Mouse (Mus musculus): ENCODE measurements at regions not wholly inside any gene's neighbourhood (a gene's known extent, or its start where the extent isn't known, plus 50 kb on each side); places are given as distances from the start of the nearest gene placed in this dataset.

DNA sequence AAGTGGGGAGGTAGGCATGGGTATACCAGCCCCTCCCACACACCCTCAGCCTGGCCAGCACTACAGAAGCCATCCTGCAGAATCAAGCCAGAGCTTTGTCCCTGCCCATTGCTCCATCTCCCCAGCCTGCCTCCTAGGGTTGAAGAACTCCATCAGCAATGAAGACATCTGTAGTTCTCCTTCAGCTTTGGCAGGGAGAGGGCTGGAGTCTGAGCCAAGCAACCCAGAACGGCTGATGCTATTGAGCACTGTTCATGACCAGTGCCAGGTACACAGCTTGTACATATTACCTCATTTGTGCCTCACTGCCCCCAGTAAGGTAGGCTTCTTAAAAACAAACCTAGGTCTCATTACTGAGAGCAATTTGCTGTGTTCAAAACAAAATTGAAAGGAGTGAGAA lies 77.4 kb upstream of the Ttc34 start:
- Histone ChIP-seq H3K27ac (no peak overlapping the region), H3K4me3 (no peak overlapping the region)
- no peak for DNase-seq (ENCODE audit: low spot score in 2 of 2)

DNA sequence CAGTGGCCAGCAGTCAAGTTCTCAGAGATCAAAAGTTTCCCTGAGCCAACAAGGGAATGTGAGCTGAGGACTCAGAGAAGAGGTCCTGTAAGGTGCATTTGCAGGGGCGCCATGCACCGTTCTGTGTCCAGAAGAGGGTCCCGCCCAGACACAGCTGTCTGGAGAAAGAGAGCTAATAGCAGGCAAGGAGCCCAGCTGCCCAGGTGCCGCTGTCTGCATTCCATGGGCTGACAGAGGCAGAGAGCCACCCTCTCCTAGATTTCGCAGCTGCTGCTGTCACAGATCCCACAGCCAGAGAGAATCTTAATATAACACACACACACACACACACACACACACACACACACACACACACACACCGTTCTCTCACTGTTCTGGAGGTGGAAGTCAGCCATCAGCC lies 73.0 kb upstream of the Ttc34 start:
- no peak for DNase-seq (ENCODE audit: low spot score in 2 of 2)

More for the DNA sequence above, 77.4 kb upstream of the Ttc34 start:
- no peak for TF ChIP-seq CTCF (conservative IDR thresholded peaks at IDR 0.05)

DNA sequence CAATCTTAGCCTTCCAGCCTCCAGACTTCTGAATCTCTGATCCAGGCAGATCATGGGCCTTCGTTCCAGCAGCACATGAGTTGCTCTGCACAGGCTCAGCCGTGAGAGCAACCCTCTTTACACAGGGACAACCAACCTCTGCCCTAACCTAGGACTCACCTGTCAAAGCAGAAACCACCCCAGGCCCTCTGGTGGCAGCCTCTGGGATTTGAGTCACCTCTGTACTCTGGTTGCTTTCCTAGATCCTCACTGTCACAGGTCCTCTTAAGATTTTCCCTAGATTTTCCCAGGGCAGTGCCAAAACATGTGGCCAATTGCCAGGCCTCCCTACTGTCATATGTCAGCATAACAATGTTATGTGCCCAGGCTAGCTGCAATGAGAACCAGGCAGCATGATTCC lies 71.1 kb upstream of the Ttc34 start:
- peak; percentile 71 for TF ChIP-seq CTCF (conservative IDR thresholded peaks at IDR 0.05)
- DNase-seq (ENCODE audit: low spot score in 2 of 2): no peak
- Histone ChIP-seq H3K4me3 (no peak overlapping the region), H3K27ac (no peak overlapping the region)

More for the DNA sequence above, 73.0 kb upstream of the Ttc34 start:
- Histone ChIP-seq H3K27ac (no peak overlapping the region), H3K4me3 (no peak overlapping the region)
- no peak for TF ChIP-seq CTCF (conservative IDR thresholded peaks at IDR 0.05)

DNA sequence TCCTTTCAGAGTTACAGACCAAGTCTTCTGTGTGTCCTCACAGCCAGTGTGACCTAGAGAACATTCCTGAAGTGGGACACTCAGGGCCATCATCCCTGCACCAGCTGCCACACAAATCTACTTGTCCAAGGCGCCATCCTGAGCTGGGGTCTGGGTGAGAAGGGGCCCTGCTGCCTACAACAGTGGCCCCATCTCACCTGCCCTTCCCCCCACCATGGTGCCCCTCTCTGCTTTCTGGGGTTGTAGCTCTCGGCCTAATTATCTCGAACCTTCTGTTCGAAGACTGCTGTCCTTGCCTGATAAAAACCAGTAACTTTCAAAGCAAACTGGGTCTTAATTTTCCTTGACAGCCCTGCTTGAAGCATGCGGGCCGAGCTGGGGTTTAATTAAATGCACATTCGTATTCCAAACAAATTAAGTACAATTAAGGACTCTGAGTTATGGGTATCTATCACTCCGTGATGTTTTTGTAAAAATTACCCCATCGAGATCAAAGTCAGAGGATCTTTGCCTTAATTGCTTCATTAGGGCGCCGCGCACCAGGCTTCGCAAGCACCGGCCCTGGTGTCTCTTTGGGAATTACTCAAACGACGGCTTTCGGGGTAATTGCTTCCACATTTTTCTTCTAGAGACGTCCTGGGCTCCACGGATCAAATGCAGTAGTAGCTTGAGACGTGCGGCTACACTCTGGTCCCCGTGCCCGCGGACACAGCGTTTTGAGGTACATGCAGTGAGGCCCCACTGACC lies 65.8 kb upstream of the Ttc34 start:
- Histone ChIP-seq H3K4me3 (no peak overlapping the region), H3K27ac (no peak overlapping the region)
- TF ChIP-seq CTCF (conservative IDR thresholded peaks at IDR 0.05): no peak
- no peak for DNase-seq (ENCODE audit: low spot score in 2 of 2)

DNA sequence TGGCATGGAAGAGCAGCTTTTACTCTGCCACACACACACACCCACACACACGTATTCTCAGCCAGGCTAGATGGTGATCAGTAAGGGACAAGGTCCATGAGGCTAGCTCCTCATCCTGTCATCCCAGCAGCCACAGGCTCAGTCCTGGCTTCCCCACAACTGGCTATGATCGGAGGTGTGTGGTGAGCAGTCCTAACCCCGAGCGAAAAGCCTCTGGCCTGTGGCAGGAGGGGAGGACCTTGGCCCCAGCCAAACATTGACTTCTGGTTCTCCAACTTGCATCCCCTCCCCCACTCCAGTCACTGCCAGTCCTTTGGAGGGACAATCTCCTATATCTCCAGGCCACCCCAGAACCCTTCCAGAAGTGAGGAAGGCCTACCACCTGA lies 65.2 kb upstream of the Ttc34 start:
- DNase-seq (ENCODE audit: low spot score in 2 of 2): no peak
- TF ChIP-seq CTCF (conservative IDR thresholded peaks at IDR 0.05): no peak
- Histone ChIP-seq H3K27ac (no peak overlapping the region), H3K4me3 (no peak overlapping the region)

DNA sequence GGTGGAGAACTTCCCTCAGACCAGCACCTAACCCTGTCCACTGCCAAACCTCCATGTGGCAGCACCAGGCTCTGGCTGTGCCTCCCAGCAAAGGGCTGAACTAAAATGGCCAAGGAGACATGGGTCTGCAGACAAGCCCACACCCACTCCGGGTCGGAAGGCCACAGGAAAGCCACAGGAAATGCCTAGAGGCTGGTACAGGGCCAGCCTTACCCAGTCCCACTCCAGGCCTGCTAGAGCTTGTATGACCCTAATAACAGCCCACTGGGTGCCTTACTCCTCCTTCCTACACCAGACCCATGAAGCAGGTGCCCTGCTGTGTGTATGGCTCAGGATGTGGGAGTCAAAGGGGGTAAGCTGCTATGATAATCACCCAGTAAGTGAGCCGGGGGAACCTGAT lies 63.4 kb upstream of the Ttc34 start:
- no peak overlapping the region for H3K4me3 ChIP-seq
- H3K27ac ChIP-seq: no peak overlapping the region
- TF ChIP-seq CTCF (conservative IDR thresholded peaks at IDR 0.05): no peak
- no peak for DNase-seq (ENCODE audit: low spot score in 2 of 2)

DNA sequence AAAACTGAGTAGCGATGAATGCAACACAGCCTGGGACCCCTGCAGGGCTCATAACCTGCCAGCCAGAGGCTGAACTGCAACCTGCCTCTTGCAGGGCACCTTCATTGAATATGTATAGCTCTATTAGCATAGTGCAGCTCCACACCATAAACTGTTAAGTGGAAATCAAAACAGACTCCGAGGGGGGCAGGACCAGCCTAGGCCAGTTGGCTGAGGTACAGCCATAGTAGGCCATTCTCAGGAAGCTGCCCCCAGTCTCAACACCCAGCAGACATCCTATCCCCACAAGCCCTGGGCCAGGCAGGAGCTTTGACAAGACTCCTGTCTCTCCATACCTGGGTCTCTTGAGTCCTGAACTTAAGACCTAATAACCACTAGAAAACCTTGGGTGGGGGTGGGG lies 62.9 kb upstream of the Ttc34 start:
- H3K27ac ChIP-seq: no peak overlapping the region
- TF ChIP-seq CTCF (conservative IDR thresholded peaks at IDR 0.05): no peak
- no peak for DNase-seq (ENCODE audit: low spot score in 2 of 2)
- H3K4me3 ChIP-seq: no peak overlapping the region

DNA sequence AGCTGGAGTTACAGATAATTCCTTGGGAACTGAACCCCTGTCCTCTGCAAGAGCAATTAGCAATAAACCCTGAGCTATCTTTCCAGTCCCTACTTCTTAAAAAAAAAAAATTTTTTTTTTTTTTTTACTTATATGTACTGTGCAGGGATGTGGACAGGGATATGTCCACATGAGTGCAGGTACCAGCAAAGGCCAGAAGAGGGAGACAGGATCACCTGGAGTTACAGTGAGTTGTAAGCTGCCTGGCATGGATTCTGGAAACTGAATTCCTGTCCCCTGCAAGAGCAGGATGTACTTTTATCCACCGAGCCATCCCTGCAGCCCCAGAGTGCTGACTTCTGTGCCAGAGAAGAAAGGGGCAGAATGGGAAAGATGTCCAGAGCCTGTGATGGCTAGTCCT lies 58.4 kb upstream of the Ttc34 start:
- DNase-seq (ENCODE audit: low spot score in 2 of 2): no peak
- no peak for TF ChIP-seq CTCF (conservative IDR thresholded peaks at IDR 0.05)
- H3K27ac ChIP-seq: no peak overlapping the region
- H3K4me3 ChIP-seq: no peak overlapping the region

DNA sequence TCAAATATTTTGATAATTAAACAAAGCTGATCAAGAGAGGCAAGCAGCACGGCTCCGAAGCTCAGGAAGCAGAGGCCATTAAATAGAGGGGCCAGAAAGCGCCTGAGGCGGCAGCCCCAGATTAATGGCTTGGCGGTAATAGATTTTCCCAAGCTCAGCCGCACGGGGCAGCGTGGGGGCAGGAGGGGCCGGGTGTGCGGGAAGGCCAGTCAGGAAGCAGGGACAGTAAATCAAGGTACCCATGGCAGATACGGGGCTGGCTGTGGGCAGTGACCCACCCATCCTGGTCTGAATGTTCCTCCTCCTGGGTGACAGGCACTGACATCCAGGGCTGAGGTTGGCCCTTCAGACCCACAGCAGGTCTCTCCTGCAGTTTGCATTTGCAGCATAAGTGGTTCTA lies 55.9 kb upstream of the Ttc34 start:
- TF ChIP-seq CTCF (conservative IDR thresholded peaks at IDR 0.05): no peak
- Histone ChIP-seq H3K27ac (no peak overlapping the region), H3K4me3 (no peak overlapping the region)
- DNase-seq (ENCODE audit: low spot score in 2 of 2): no peak

DNA sequence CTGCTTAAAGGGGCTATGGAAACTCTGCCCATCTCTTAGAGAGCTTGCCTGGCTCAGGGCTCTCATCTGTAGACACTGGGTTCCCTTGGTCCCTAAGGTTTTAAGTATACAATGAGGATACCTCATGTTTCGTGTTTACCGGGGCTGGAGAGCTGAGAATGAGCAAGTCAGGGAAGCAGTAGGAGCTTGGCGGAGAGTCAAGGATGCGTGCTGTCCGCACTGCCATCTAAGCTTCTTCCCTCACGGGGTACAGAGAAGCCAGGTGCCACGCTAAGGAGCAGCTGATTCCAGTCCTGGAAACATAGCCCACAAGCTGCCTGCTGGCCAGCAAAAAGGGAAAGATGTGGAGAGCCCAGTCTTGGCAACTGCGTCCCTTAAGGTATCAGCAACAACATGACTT lies 55.0 kb upstream of the Ttc34 start:
- no peak for TF ChIP-seq CTCF (conservative IDR thresholded peaks at IDR 0.05)
- H3K27ac ChIP-seq: no peak overlapping the region
- no peak overlapping the region for H3K4me3 ChIP-seq
- no peak for DNase-seq (ENCODE audit: low spot score in 2 of 2)

DNA sequence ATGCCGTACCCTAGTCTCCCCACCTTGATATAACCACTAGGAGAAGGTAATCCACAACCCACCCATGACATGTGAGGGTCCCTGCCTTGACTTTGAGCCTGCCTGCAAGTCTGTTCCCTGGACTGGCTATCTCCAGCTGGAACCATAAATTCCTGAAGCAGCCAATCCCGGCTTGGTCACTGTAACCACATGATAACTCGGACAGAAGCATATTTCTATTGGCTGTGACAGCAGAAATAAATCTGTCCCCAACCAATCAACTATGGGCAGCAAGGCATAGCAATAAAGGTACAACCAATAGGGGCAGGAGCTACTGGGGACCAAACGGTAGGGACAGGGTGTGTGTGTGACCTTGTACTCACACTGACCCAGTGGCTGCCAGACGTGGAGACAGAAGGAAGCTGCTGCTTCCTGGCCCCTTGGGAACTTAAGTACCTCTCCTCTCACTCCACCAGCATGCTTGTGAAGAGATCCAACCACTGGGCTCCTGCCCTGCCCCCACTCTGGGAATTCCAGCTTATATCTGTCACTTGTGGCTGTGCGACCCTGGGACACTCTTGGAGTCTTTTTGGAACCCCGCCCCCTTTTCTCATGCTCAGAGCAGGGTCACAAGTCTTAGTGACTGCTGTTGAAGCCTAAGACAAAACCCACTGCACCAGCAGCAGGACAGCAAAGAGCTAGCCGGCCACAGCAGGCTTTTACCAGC lies 51.8 kb upstream of the Ttc34 start:
- Histone ChIP-seq H3K4me3 (no peak overlapping the region), H3K27ac (no peak overlapping the region)
- TF ChIP-seq CTCF (conservative IDR thresholded peaks at IDR 0.05): no peak
- no peak for DNase-seq (ENCODE audit: low spot score in 2 of 2)

DNA sequence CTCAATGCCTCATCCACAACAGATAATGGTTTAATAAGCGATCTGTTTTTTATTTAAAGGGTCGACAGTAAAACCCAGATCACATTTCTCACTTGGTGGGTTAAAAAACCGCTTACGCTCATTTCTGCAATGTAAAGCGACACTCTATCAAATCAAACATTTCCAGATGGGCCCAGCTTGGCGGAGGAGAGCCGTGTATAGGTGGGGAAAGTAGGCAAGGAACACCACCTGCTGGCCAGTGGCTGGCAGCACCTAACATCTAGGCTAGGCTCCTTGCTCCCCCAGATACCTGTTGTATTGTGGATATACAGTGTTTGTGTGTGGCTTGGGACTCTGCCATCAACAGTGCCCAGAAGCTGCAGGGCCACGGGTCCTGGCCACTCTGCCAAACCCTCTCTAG lies 50.1 kb upstream of the Ttc34 start:
- peak; percentile 63 for TF ChIP-seq CTCF (conservative IDR thresholded peaks at IDR 0.05)
- H3K27ac ChIP-seq: no peak overlapping the region
- no peak for DNase-seq (ENCODE audit: low spot score in 2 of 2)
- H3K4me3 ChIP-seq: no peak overlapping the region
